Mouse (Mus musculus): ENCODE measurements around the gene Vmn1r45.

- TF ChIP-seq POLR2AphosphoS2 (IDR thresholded peaks at IDR 0.05; ENCODE audit: insufficient read length, low read depth): no peak
- no peak for TF ChIP-seq POLR2A (IDR thresholded peaks at IDR 0.05; ENCODE audit: insufficient read length, low read depth)
- no peak for TF ChIP-seq MAX (IDR thresholded peaks at IDR 0.05; ENCODE audit: low read depth)
- no peak for TF ChIP-seq MYOG (IDR thresholded peaks at IDR 0.05; ENCODE audit: control insufficient read depth in 1 of 3, insufficient read depth in 1 of 3, insufficient read length in 2 of 3, low read depth in 2 of 3)
- no peak for TF ChIP-seq CEBPB (IDR thresholded peaks at IDR 0.05; ENCODE audit: insufficient read depth, poor library complexity, severe bottlenecking)
- TF ChIP-seq SRF (IDR thresholded peaks at IDR 0.05; ENCODE audit: control insufficient read depth, insufficient read length, low read depth): no peak
- TF ChIP-seq E2F4 (IDR thresholded peaks at IDR 0.05; ENCODE audit: insufficient read depth): no peak
- TF ChIP-seq MYOD1 (IDR thresholded peaks at IDR 0.05; ENCODE audit: control insufficient read depth in 1 of 3, insufficient read length in 2 of 3, low read depth in 2 of 3): no peak
- no peak for TF ChIP-seq REST (IDR thresholded peaks at IDR 0.05; ENCODE audit: insufficient read depth, insufficient read length)
- TF ChIP-seq USF1 (IDR thresholded peaks at IDR 0.05; ENCODE audit: low read depth): no peak
- no peak for TF ChIP-seq TCF3 (IDR thresholded peaks at IDR 0.05; ENCODE audit: insufficient read length, low read depth)
Measured at GRCm38 (mm10) chr6:89953556-89953955, 13.2 kb upstream of the Vmn1r45 start.
